Comparison of ENCODE assay signal across 17 mouse cellular contexts in genomic region chr15:59734376-59734775, GRCm38 (mm10).
DNase-seq lines count a peak whose midpoint lies in the region.
"Had no signal": no experiment of that assay in that cellular context is flagged by ENCODE, and none has a peak within 500 bp of the region (broad histone marks: within the 10 kb centered on the region; RNA-seq: fewer than 3 reads in every experiment).

No protein-coding gene starts in this region.

- intact Hi-C loops in heart, postnatal 36 days (cut with DNase I): no loop called here

- peak; percentile 86 for DNase-seq in heart, adult 11 months
- no peak for DNase-seq in heart, postnatal 36 days
- DNase-seq in 3134 (ENCODE audit: extremely low read depth, insufficient read length, low spot score) (peak; percentile 10), 3T3-L1 (ENCODE audit: low read depth, low spot score) (peak; percentile 52)
- DNase-seq in right cerebral cortex, postnatal 14 days: no peak
- no peak for DNase-seq in left cerebral cortex, adult 18-20 months (ENCODE audit: low spot score in 2 of 2)
- DNase-seq: adrenal gland, postnatal 14 days; cerebellum, adult 11-12 months; cerebellum, adult 8-10 months; cerebellum, postnatal 10 days; cerebellum, postnatal 36 days; embryo, embryonic 11 days; gastrocnemius, adult 2 months; gastrocnemius, postnatal 14 days; heart, adult 18-20 months; heart, postnatal 10 days; heart, postnatal 4 days had no signal

Comparison
In these comparisons a context has a peak if more than half of its experiments do, and no peak if none do; other contexts are left out.
1. DNase-seq: peak in heart, adult 11 months (single experiment), 3134 (single experiment) and 3T3-L1 (single experiment); none in heart, postnatal 36 days (0 of 2), right cerebral cortex, postnatal 14 days (single experiment) and left cerebral cortex, adult 18-20 months (0 of 2).